Mouse (Mus musculus): ENCODE measurements around the gene Usb1.

GRCm38 (mm10) chr8:95386037-95386436 lies 54.0 kb downstream of the Usb1 start:
- TF ChIP-seq POLR2A (IDR thresholded peaks at IDR 0.05; ENCODE audit: extremely low read depth, insufficient read depth, low read length) (no peak), CTCF (IDR thresholded peaks at IDR 0.05; ENCODE audit: extremely low read depth, insufficient read depth, low read length) (no peak)
